Mouse (Mus musculus) embryonic facial prominence, embryonic 11.5 days (tissue): ENCODE measurements around the gene Phox2a. TPM values are rescaled to one million over a fixed set of nuclear protein-coding genes. Genes with fewer than 3 reads are reported as not detected.

Experiments used
- ATAC-seq: fragments of 200-750 bp; cut with Nextera tagmentation; replicated peaks from 2 replicates; pipeline ENCODE4 v1.8.0; 2017; ENCODE audit warnings: low read depth; ENCODE audit not compliant: insufficient number of reproducible peaks, low FRiP score, low TSS enrichment
- DNase-seq: peaks from one replicate; pipeline ENCODE4 v3.0.0-alpha.2; 2015; ENCODE audit warnings: low spot score
- H3K27ac ChIP-seq: fragments of 300-500 bp; sonication (generic); replicated peaks from 2 replicates; pipeline ENCODE4 v1.5.1; 2014; ENCODE audit warnings: mild to moderate bottlenecking, low read depth, low read length, control low read depth
- H3K27me3 ChIP-seq: fragments of 300-500 bp; sonication (generic); 2 replicates; pipeline ENCODE4 v1.6.1; 2014; ENCODE audit warnings: mild to moderate bottlenecking, low read length, moderate library complexity, mixed read lengths; ENCODE audit not compliant: control insufficient read depth, insufficient read depth
- H3K36me3 ChIP-seq: fragments of 300-500 bp; sonication (generic); replicated peaks from 2 replicates; pipeline ENCODE4 v1.6.1; 2014; ENCODE audit warnings: low read depth, mild to moderate bottlenecking, low read length, moderate library complexity, mixed read lengths; ENCODE audit not compliant: control insufficient read depth, insufficient read depth
- H3K4me1 ChIP-seq: fragments of 300-500 bp; sonication (generic); 2 replicates; pipeline ENCODE4 v1.6.1; 2014; ENCODE audit warnings: low read length, mixed read lengths; ENCODE audit not compliant: control insufficient read depth, insufficient read depth
- H3K4me2 ChIP-seq: fragments of 300-500 bp; sonication (generic); 2 replicates; pipeline ENCODE4 v1.6.1; 2014; ENCODE audit warnings: low read depth, mild to moderate bottlenecking, control low read depth, low read length, moderate library complexity
- H3K4me3 ChIP-seq: fragments of 300-500 bp; sonication (generic); 2 replicates; pipeline ENCODE4 v1.5.1; 2014; ENCODE audit warnings: low read depth, low read length, control low read depth
- H3K9ac ChIP-seq: fragments of 300-500 bp; sonication (generic); replicated peaks from 2 replicates; pipeline ENCODE4 v1.6.1; 2014; ENCODE audit warnings: mild to moderate bottlenecking, control low read depth, low read length
- H3K9me3 ChIP-seq: fragments of 300-500 bp; sonication (generic); replicated peaks from 2 replicates; pipeline ENCODE4 v1.6.1; 2016; ENCODE audit warnings: mild to moderate bottlenecking, low read length, inconsistent platforms, mixed read lengths; ENCODE audit not compliant: control insufficient read depth
- WGBS: fragments of 180-500 bp; shearing (Covaris S2); extraction: QIAGEN DNeasy Blood & Tissue Kit; methylation state at CpG from one replicate; pipeline ENCODE4 v1.1.7; 2014; 5-methylcytosine and 5-hydroxymethylcytosine counted together
- polyA plus RNA-seq: library from polyadenylated mRNA; unstranded; fragments of >200 nt; fragmentation: Nextera tagmentation; extraction: Ambion mirVana; gene quantifications from 2 replicates; pipeline ENCODE4 v1.2.1, GENCODE M21; 2014

The Phox2a gene
- polyA plus RNA-seq, 1 experiment from 2014 or later = 0.34 TPM

GRCm38 (mm10) chr7:101866491-101867265 lies 48.6 kb downstream of the Phox2a start:
- ATAC-seq = no peak

DNA sequence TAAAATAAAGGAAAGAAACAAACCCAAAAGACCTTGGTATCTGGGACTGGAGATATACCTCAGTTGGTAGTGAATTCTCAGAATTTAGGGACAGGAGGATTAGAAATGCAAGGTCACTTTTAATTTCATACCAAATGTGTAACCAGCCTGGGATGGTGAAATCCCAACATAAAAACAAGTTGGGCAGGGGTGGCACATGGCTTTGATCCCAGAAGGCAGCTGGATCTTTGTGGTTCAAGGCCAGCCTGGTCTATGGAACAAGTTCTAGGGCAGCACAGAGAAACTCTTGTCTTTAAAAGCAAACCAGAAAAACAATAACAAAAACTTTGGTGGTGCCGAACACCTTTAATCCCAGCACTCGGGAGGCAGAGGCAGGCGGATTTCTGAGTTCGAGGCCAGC lies 49.4 kb downstream of the Phox2a start:
- DNase-seq (no peak), ATAC-seq (no peak)
- H3K9ac ChIP-seq = no peak overlapping the region
- no peaks in the 10 kb centered on the region for H3K4me1 ChIP-seq
- 93% methylated on average over 4 of the region's 4 CpGs for WGBS
- no peak overlapping the region for H3K27ac ChIP-seq
- H3K4me2 ChIP-seq = no peak overlapping the region
- no peak overlapping the region for H3K4me3 ChIP-seq
- no peaks in the 10 kb centered on the region for H3K27me3 ChIP-seq
- no peaks in the 10 kb centered on the region for H3K9me3 ChIP-seq
- H3K36me3 ChIP-seq = no peaks in the 10 kb centered on the region

More at GRCm38 (mm10) chr7:101866491-101867265, 48.6 kb downstream of the Phox2a start:
- no peak overlapping the region for H3K9ac ChIP-seq
- H3K36me3 ChIP-seq = no peaks in the 10 kb centered on the region
- H3K27ac ChIP-seq = no peak overlapping the region
- no peaks in the 10 kb centered on the region for H3K9me3 ChIP-seq
- no peaks in the 10 kb centered on the region for H3K4me1 ChIP-seq
- H3K27me3 ChIP-seq = no peaks in the 10 kb centered on the region
- WGBS = 84% methylated on average over 11 of the region's 11 CpGs
- no peak overlapping the region for H3K4me2 ChIP-seq
- no peak for DNase-seq
- no peak overlapping the region for H3K4me3 ChIP-seq

DNA sequence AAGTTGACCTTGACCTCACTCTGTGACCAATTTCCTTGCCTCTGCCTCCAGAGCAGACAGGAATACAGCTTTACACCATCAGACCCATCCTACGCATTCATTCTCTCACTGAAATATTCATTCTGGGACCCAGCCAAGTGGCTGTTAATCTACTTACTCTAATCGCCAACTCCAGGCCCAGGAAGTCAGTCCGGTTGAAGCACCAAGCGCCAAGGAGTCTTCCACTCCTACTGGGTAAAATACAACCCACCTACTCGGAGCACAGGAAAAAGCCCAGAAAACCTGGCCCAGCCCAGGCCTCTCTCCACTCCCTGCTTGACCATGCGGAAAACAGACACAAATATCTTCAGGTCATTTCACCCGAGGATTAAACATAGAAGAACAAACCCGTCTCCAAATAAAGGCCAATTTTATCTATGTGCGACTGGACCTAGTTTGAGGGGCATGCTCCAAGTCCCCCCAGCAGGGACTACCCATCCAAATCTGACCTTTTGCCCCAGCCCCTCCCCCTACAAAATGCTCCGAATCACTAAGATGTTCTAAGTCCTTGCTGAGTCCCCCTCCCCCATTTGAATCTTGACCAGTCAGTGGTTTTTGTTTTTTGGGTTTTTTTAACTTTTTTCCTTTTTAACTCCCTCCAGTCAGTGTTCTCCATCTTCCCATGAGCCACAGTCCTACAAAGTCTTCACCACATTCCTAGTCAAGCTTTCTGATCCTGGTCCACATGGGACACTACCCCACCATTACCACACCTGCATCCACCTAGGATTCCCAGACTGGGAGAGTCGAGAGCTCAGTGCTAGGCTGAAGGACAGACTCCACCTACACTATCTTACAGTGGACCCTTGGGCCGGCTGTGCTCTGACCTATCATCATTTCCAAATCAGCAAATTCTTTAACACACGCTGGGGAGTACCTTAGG lies 50.4 kb downstream of the Phox2a start:
- no peak for ATAC-seq
- H3K4me2 ChIP-seq = no peak overlapping the region
- WGBS = 64% methylated on average over 13 of the region's 13 CpGs
- no peak overlapping the region for H3K27ac ChIP-seq
- no peaks in the 10 kb centered on the region for H3K27me3 ChIP-seq
- no peak overlapping the region; the same call in 1 of the 2 replicates for H3K9ac ChIP-seq
- no peaks in the 10 kb centered on the region for H3K9me3 ChIP-seq
- DNase-seq = no peak
- no peaks in the 10 kb centered on the region for H3K36me3 ChIP-seq
- H3K4me3 ChIP-seq = no peak overlapping the region
- no peaks in the 10 kb centered on the region for H3K4me1 ChIP-seq

DNA sequence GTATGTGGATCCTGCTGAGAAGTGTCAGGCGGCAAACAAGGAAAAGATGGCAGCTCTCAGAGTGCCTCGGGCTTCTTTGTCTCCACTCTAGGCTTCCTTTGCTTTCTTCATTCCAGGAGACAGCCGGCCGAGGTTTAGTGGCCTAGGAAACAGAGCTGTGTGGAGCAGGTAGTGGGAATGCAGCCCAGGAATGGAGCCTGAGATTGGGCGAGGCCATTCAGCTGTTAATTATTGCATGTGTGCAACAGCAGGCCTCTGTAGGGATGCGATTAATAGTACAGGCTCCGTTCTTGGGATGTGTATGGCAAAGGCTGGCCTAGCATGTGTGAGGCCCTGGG lies 51.0 kb downstream of the Phox2a start:
- Histone ChIP-seq H3K4me3 (no peak overlapping the region), H3K36me3 (no peaks in the 10 kb centered on the region), H3K9me3 (no peaks in the 10 kb centered on the region), H3K27me3 (no peaks in the 10 kb centered on the region), H3K9ac (no peak overlapping the region; the same call in 1 of the 2 replicates), H3K4me1 (no peaks in the 10 kb centered on the region), H3K4me2 (no peak overlapping the region), H3K27ac (no peak overlapping the region)
- ATAC-seq = no peak
- 59% methylated on average over 7 of the region's 7 CpGs for whole genome bisulfite sequencing
- DNase-seq = no peak

DNA sequence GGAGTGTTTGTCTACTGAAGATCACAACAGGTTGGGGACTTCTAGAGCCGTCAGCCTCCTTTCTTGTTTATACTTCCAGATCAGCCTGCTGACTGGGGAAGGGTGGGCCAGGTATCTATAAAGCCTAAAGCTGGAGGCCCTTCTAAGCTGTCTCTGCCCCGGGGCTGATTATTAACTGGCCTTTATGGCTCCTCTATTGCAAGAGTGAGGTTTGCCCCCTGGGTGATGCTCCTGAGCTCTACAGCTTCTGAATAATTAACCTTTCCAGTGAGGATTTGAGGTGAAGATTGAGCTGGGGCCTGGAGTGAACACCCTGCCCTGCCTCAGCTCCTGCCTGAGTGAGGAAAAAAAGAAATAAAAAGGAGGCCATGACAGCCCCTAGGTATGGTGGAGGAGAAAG lies 52.5 kb downstream of the Phox2a start, which contains the start of gene Folr1:
Folr1 (minus strand) TSS at position 160 of the 400 bp plus-strand sequence.
- DNase-seq = no peak
- WGBS = 74% methylated on average over 2 of the region's 2 CpGs
- H3K27me3 ChIP-seq = no peaks in the 10 kb centered on the region

DNA sequence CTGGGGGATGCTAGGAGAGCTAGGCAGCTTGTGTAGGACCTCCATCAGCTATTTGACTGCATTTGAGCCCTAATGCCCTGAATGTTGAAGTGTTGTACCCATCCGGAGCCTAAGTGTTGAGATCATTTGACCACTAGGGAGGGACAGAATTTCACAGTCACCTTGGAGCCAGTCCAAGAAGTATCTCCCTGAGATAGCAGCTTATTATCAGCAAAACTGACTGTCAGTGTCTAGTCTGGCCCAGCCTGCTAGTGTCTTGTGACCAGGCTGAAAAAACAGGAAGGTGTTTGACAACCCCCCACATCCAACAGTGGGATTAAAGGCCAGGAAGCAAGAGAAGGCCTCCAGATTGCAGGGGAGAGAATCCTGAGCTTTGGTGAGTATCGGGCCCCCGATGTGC lies 53.2 kb downstream of the Phox2a start:
- 90% methylated on average over 3 of the region's 3 CpGs for WGBS
- Histone ChIP-seq H3K9ac (no peak overlapping the region), H3K27me3 (no peaks in the 10 kb centered on the region), H3K36me3 (no peaks in the 10 kb centered on the region), H3K27ac (no peak overlapping the region), H3K4me3 (no peak overlapping the region), H3K4me2 (no peak overlapping the region), H3K4me1 (no peaks in the 10 kb centered on the region), H3K9me3 (no peaks in the 10 kb centered on the region)
- no peak for ATAC-seq
- no peak for DNase-seq

More for the DNA sequence above, 52.5 kb downstream of the Phox2a start, which contains the start of gene Folr1:
- Histone ChIP-seq H3K36me3 (no peaks in the 10 kb centered on the region), H3K9me3 (no peaks in the 10 kb centered on the region), H3K4me2 (no peak within 1 kb of the TSS), H3K4me1 (no peaks in the 10 kb centered on the region), H3K9ac (no peak within 1 kb of the TSS), H3K27ac (no peak within 1 kb of the TSS), H3K4me3 (no peak within 1 kb of the TSS)
- no peak for ATAC-seq
